Mouse (Mus musculus) right cerebral cortex, postnatal 36 days (tissue): ENCODE data around the gene Akr7a5.
A peak's percentile ranks its signal among the peaks of the same experiment; 100 is the strongest.

Source experiments
- DNase-seq, 2 experiments: peaks; one replicate each; pipeline ENCODE4 v3.0.0; 2022; ENCODE audit warnings: low spot score in 2 of 2, mixed read lengths in 1 of 2

Akr7a5 gene

DNA sequence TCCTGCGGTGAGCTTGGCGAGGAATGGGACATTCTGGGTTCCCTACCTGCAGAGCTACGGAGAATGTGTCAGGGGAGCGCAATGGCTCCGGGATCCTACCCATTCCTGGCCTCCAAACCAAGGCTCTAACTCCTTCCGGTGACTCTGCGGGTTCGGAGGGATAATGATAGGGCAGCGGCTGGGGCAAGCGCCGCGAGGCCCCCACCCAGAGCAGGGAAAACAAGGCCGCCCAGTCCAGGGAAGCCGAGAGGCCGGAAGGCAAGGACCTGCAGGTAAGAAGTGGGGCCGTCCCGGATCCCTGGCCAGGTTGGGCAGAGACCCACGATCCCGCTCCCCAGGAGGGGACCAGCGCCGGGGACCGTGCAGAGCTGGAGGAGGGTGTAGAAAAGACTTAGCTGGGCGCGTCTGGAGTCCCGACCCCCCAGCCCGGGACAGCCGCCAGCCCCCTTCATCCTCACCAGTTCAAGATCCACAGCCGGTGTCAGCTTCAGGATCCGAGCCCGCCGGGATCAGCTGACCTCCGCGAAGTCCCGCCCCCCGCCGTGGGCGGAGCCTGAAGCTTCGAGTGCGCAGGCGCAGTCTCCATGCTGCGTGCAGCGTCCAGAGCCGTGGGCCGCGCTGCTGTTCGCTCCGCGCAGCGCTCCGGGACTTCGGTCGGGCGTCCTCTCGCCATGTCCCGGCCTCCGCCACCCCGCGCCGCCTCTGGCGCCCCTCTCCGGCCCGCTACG, at the start of gene Akr7a5, which contains the start of gene Pqlc2:
TSS of gene Akr7a5 (plus strand) at position 574 of the 728 bp plus-strand sequence.
TSS of gene Pqlc2 (minus strand) at position 538 of the 728 bp plus-strand sequence.
- DNase-seq = peak; percentile 95 to 96

DNA sequence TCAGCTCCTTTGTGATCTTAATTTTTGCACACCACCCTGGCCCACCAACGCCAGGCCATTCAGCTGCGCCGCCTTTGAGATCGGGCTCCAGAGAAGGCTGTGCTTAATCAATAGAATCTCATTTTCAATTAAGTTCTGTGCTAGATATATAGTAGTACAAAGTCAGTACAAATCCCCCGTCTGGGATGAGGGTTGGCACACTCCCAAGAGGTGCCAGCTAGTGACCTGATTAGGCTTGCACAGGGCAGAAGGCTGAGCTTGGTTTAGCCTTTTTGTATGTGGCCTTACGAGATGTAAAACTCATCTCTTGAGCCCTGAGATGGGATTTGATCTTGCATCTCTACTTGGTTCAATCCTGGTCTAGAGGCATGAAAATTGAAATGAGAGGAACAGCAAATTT, 47.6 kb upstream of the Akr7a5 start:
- DNase-seq = no peak

DNA sequence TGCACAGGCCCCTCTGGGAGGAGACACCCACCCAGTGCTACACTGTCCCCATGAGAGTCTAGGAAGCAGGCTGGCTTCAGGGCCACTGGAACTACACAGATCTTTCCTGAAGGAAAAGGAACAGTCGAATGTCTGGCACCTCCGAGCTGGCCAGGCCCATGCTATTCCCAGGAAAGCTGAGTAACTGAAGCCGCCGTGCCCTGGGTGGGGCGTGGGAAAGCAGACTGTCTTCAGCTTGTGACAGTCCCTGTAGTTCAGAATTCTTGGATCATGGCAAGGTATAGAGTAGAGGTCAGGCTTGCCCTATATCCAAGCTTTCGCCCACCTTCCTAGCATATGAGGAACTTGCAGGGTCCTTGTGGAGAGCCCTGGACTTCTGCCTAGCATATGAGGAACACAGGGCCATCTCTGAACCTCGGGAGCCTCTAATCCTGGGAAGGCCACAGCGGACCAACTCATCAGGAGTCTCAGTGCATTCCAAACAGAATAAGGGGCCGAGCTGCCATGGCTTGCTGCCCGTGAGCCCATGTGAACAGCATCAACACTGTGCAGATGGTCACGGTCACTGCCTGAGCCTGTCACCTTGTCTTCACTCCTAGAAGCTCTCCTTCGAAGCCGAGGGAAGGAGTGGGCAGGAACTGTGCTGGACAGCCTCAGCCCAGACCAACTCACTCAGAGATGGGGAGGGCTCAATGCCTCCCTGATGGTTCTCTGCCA, 44.6 kb upstream of the Akr7a5 start:
- no peak for DNase-seq

DNA sequence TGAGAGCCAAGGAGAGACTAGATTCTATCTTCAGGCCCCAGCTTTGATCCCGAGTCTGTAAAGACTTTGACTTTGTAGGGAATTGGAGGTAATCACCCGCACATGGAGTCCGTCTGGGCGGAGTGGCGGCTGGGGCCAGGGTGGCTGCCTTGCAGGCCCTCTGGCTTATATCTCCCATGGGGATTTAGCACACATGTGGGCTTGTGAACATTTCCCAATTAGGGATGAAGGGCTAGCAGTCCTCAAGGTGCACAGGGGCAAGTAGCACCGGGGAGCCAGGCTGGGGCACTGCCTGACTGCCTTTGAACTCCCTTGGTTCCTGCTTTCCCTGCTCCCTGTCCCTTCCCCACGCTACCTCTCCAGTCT, 44.1 kb upstream of the Akr7a5 start:
- no peak for DNase-seq

DNA sequence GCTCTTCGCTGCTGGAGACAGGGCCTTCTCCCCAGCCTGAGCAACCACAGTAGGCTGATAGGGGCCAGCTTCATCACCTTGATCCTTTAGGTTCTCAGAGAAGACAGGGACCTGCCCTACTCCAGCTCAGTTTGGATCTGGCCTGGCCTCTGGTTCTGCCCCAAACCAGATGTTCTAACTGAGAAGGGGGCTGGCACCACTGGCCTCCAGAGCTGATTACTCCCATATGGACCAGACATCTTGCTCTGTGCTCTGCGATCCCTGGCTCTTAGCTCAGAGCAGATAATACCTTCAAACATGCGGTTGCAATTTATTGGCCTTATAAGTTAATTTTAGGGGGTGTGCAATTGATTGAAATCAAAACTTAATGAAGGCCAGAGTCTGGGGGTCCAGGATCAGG, 43.2 kb upstream of the Akr7a5 start:
- DNase-seq = no peak

DNA sequence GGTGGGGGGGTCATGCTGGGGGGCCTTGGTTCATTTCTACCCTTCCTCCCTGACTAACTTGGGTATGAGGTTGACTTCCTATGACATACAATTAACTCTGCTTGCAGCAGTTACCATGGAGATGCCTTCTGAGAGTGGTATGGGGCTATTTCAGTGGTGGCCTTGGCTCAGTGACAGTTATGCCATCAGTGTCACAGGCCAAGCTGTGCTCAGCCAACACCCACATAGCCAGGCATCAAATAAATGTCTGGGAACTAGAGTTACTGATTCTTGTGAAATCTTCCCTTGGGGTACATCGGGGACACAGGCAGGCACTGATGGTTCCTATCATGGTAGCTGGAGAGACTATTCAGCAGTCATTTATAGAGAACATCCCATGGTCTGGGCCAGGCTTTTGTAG, 42.3 kb upstream of the Akr7a5 start:
- no peak for DNase-seq

DNA sequence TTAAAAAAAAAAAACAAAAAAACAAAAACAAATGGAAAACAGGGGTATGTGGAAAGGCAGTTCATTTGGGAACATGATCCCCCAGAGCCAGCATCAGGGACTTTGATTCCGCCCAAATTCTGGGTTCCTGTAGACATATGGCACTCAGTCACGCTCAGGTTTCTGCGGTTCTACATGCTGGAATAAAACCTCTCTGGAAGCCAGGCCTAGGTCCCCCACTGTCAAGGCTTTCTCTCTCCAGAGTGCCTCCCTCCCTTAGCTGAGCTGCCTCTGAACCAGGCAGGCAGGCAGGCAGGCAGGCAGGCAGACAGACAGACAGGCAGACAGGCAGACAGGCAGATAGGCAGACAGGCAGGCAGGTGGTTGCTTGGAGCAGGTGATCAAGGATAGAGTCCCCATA, 40.4 kb upstream of the Akr7a5 start:
- DNase-seq = no peak

DNA sequence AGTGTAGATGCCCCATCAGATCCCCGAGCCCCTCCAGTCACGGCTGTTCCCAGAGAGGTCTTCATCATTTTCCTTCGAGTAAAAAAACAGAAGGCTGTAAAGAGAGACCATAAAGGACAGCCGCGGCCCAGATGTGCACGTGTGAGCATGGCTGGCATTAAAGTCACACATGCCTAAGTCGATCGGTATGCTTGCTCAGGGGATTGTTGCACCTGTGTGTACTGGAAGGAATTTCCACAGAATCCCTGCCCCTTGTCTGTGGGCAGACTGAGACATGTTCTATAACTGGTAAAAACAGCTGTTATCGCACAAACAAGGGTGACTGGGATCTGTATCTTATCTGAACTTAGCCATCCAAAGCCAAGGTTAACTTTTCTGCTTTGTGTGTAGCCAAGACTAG, 39.0 kb upstream of the Akr7a5 start:
- DNase-seq = no peak

DNA sequence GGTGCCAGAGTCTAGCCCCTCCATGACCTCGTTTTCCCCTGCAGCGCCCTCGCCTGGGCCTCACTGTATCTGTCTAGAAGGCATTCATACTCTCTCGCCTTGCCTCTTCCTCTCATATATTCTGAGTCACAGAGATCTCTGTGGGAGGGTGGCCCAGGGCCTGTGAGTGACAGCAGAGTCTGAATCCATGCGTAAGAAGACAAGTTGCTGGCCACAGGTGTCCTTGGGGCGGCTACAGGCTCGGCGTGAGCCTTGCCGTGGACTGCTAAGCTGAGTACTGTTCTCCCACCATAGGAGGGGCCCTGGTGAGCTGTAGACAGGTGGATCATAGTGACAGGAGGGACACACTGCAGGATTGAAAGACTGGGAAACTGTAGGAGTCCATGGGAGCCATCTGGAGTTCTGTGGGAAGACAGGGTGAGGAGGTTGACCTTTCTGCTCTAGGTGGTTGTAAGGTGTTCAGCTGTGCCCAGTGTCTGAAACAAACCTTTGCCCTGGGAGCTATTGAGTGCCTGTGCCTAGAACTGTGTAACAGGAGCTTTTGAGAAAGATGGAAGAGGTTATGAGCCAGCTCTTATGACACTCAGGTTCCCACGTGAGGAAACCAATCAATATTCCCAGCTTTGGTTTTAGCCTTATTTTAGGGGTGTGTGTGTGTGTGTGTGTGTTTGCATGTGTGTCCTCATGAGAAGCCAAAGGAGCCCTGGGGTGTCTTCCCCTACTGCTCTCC, 37.4 kb upstream of the Akr7a5 start:
- no peak for DNase-seq

DNA sequence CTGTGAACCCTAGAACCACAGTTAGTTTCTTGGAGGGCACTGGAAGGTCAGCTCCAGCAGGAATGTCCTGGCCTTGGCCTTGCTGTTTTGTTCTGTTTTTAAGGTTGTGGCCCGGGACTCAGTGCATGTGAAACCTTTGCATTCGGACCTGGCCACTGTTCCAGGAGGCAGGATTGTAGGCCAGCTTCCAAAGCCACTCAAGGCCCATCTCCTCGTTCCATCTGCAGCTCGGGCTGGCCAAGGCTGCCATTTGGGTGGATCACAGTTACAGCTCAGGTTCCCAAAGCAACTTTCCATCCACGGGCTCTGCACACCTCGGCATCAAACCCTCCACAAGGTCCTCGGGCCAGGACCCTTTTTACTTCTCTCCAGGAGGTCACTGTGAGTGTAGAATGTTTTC, 36.0 kb upstream of the Akr7a5 start:
- no peak for DNase-seq

DNA sequence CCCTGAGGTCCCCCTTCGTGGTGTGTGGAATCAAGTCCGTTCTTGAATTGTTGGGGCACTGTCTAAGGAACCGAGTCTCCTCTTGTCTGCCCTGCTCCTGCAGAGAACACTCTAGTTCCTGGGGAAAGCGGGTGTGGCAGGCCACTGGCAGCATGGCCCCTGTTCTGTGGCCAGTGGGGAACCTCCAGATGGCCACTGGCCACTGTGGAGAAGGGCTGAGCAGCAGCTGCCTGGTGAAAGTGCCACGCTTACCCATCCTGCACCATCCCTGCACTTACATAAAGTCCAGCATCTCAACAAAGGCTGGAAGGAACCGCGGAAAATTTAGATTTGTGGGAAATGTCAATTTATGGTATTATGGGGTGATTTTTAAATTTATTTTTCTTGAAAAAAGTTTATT, 34.1 kb upstream of the Akr7a5 start:
- no peak for DNase-seq

DNA sequence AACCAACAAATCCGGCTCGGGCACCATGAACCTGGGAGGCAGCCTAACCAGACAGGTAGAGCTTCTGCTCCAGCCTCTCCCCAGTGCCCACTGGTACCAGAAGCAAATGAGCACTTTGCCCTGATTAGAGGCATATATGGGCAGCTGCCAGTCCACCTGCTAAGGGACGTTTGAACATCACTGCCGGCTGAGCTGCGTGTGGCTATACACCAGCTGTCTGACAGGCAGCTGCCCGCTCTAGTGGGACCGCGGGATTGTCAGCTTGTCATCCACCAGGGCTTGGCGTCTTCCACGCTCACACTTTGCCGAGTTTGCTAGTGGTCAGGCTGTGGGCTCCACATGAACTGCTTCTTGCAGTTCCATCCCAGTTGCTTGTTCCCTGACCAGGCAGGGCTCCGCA, 30.0 kb upstream of the Akr7a5 start:
- DNase-seq = no peak

DNA sequence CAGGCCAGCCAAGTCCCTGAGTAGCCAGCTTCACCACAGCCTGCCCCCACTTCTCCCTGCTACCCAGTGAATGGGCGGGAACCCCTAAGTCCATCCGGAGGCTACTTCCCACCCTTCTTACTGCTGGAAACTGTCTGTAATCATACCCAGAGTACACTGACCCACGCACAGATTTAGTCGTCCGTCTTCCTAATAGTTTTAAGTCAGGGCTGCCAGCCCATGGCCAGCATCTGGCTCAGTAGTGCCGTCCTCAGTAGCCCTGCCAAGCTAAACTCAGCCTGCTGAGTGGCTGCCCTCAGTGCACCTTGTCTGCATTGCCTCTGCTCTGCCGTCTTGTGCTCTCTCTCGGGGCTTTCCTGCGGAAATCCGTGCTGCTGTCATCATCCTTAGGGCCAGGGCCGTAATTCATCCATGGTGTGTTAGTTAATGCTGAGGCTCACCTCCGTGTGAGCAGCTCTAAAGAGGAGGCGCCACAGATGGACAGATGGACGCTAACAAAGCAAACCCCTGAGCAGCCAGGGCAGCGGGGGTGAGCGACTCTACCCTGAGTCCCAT, 28.7 kb upstream of the Akr7a5 start:
- no peak for DNase-seq

DNA sequence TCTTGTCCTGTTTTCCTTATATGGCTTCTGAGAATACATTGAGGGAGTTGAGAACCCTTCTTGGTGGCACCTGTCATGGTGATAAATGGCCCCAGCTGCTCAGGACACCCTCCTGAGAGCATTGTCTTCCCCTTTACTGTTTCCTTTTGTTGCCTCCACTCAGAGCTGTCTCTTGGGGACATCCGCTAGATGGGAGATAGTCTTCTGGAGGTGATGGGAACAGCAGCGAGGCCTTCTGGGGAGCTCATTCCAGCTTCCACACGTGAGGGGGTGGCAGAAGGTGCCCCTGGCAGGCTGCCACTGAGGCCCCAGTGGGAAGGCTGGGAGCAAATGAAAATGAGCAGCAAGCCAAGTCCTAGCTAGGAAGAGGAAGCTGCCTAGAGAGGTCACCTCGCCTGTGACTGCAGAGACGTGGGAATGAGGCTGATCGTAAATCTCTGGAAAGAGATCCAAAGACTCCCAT, 27.6 kb upstream of the Akr7a5 start:
- no peak for DNase-seq

DNA sequence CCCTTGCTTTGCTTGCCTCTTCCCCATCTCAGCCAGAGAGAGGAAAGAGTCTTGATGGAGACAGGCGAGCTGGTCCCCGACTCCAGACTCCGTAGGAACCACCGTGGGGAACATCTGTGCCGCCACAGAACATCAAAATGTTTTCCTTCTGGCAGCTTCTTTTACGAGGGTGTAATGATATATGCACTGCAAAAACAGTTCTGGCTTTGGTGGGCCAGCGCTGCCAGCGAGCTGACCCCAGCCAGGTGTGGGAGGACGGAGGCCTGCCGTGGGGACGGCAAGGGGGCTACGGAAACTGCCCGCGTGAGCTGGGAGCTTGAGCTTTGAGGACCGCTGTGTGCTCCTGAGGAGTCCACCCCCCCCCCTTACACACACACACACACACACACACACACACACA, 25.7 kb upstream of the Akr7a5 start:
- no peak for DNase-seq

DNA sequence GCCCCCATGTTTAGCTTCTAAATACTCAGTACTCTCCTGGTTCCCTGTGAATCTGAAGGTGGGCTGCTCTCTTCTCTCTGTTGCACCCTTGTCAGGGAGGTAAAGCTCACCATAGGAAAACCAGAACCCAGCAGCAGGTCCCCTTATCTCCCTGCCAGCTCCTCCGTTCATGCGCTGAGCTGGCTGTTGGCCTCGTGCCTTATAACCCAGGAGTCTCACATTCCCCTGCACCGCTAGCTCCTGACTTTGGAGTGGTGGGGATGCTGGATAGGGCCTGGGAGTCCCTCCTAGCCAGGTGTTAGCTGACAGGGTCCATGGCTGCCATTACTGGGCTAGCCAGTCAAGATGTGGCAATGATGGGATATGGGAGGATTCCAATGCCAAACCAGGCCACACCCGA, 24.3 kb upstream of the Akr7a5 start:
- DNase-seq = no peak

DNA sequence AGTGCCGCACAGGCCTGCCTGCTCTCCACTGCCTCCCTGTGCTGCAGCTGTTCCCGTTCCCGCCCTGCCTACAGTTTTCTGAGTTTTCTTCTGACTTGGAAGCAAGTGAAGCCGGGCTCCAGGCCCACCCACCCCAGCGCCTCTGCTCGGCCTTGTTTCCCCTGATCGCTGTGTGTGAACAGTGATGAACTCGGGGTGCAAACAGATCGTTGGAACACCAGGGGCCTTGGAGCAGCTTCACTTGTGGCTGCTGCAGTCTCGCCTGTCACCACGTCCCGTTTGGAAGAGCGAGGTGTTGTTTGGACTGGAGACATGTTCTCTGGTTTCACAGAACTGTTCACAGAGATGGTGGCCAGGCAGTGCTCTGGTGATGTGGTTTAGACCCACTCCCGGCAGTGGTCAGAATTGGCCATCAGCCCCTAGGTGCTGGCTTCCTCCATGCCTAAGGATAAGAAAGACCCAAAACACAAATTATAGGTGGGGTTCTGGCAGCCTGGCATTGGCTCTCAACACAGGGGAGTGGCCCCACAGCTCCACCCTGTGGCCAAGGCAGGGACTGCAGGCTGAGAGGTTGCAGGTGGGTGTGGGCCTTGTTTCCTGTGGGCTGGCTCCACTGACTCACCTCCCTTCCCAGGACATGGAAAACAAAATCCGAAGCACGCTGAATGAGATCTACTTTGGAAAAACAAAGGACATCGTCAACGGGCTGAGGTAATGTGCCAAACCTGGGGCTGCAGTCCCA, 23.3 kb upstream of the Akr7a5 start:
- peak; percentile 74 to 83 for DNase-seq

DNA sequence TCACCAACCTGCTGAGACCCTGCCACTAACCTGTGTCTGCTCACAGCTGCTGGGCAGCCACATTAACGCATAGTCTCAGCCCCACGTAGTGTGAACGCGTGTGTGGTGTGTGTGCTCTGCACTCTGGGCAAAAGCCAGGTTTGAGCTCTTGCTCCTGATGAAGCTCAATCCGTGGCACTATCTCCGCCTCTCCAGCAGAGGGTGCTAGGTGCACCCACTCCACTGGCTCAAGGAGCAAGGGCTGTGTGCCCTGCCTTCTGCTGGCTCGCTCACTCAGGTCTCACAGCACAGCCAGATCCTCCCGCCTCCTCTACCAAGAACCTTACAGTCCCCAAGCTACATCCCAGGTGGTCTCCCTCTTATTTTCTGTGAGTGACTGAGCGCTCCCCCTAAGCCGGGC, 21.5 kb upstream of the Akr7a5 start:
- peak in 1 of 2 experiments; percentile 55 for DNase-seq

DNA sequence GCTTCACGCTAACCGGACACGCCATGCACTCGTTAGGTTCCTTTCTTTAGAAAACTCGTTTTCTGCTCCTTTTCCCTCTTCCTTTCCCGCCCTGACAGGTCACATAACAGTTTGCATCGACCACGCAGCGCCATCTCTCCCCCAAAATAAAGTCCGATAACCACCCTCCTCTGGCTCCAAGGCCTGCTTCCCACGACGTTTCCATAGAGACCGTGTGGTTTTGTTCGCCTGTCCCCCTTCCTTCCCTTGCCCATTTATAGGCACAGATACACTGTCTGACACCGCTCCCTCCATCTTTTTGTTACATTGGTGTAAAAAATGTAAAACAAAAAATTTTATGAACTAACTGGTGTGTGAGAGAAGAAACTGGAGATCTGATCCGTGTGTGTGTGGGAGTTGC, 19.4 kb upstream of the Akr7a5 start:
- no peak for DNase-seq

DNA sequence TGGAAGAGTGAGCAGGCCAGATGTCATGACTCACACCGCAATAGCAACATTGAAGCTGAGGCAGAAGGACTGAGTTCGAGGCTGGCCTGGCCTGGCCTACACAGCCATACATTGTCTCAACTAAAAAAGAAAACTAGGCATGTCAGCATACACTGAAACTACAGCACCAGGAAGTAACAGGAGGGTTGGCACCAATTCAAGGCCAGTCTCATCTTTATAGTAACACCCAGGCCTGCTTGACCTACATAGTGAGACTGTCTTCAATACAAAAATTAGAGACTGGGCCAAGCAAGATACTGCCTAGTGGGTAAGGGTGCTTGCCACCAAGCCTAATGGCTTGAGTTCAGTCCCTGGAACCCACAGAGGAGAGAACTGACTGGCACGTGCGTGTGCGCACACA, 18.5 kb upstream of the Akr7a5 start:
- DNase-seq = no peak

DNA sequence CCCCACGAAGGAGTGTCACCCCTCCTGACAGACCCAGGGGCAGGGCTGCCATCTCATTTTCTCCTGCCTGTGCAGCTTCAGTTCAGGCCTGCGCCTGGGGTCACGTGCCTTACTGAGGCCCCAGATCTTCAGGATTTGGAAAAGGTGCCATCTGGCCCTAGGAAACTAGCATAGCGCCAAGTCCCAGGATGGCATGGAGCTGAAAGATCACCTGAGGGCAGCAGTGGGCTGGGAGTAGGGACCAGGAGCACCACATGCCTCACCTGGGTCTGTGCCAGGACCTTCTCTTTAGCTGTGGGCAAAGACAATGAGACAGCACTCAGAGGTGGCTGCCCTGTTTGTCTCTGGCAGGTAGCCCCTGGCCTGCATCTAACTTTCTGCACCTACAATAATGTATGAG, 13.0 kb upstream of the Akr7a5 start:
- DNase-seq = no peak
